Mouse (Mus musculus): Measurements from ENCODE around the gene Isl2. TPM values are rescaled to one million over a fixed set of nuclear protein-coding genes. Genes with fewer than 3 reads are reported as not detected.

Isl2 gene
- polyA plus RNA-seq, 1 experiment from 2014 or later, result 0.07 TPM

GRCm38 (mm10) chr9:55512027-55512543, 26.4 kb upstream of the Isl2 start, which contains the start of gene Etfa:
TSS of gene Etfa (minus strand) at chr9:55512243.
- Histone ChIP-seq H3K4me1 (ENCODE audit: insufficient read depth, low read depth, low read length) (peaks cover 3% of the 10 kb centered on the region; the same call in 1 of the 2 replicates), H3K4me2 (replicated peaks; ENCODE audit: low read depth, low read length) (peak within 1 kb of the TSS; percentile 81), H3K9me3 (ENCODE audit: low read length) (no peaks in the 10 kb centered on the region), H3K27ac (ENCODE audit: low read length) (peak within 1 kb of the TSS; percentile 95), H3K36me3 (ENCODE audit: insufficient read depth, low read length) (no peaks in the 10 kb centered on the region), H3K27me3 (replicated peaks; ENCODE audit: insufficient read depth, low read length) (no peaks in the 10 kb centered on the region), H3K4me3 (ENCODE audit: low read depth, low read length) (peak within 1 kb of the TSS; percentile 85), H3K9ac (replicated peaks; ENCODE audit: low read depth) (peak within 1 kb of the TSS; percentile 91)
- DNase-seq (ENCODE audit: low spot score), result peak; percentile 99
- WGBS, result under 1% methylated on average over 42 of the region's 47 CpGs
- peak; percentile 99 for ATAC-seq
- TF ChIP-seq EP300 (IDR thresholded peaks at IDR 0.05) (peak; percentile 63), CTCF (IDR thresholded peaks at IDR 0.05) (no peak)

DNA sequence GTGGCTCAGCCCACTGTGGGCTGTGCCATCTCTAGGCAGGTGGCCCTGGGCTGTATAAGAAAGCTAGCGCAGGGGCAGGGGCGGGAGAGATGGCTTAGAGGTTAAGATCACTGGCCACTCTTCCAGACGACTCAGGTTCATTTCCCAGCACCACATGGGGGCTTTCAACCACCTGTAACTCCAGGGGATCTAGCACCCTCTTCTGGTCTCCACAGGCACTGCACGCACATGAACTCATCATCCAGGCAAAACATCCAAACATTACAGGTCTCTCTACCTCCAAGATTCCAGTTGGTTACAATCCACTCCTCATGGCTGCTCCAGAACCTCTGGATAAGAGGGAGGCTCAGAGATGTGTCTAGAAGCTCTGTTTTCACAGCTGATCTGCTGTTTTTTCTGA, 12.8 kb upstream of the Isl2 start:
- WGBS, result 54% methylated on average over 4 of the region's 4 CpGs
- Histone ChIP-seq H3K9me3 (ENCODE audit: low read length) (no peaks in the 10 kb centered on the region), H3K4me3 (ENCODE audit: low read depth, low read length) (no peak overlapping the region), H3K27ac (ENCODE audit: low read length) (no peak overlapping the region), H3K27me3 (replicated peaks; ENCODE audit: insufficient read depth, low read length) (no peaks in the 10 kb centered on the region), H3K9ac (replicated peaks; ENCODE audit: low read depth) (no peak overlapping the region), H3K4me2 (replicated peaks; ENCODE audit: low read depth, low read length) (no peak overlapping the region), H3K36me3 (ENCODE audit: insufficient read depth, low read length) (no peaks in the 10 kb centered on the region), H3K4me1 (ENCODE audit: insufficient read depth, low read depth, low read length) (no peaks in the 10 kb centered on the region)
- TF ChIP-seq EP300 (IDR thresholded peaks at IDR 0.05) (no peak), CTCF (IDR thresholded peaks at IDR 0.05) (peak; percentile 63)
- no peak for DNase-seq (ENCODE audit: low spot score)
- ATAC-seq, result no peak

DNA sequence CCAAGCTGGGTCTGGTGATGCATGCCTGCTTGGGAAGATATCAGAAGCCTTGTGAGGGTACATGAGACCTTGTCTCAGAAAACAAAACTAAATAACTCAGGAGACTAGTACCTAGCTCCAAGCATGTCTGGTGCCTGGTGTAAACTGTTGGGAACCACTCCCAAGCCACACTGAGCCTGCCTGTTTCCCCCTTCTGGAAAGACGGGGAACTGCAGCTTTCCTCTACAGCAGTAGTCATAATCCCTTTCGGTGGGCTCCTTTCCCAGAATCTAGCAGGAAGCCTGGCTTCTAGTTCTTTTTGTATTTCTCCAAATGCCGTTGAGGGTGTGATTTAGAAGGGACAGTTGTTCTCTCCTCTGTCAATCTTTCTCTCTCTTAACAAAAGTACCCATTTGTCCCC, 2.6 kb upstream of the Isl2 start:
- Histone ChIP-seq H3K4me2 (replicated peaks; ENCODE audit: low read depth, low read length) (no peak overlapping the region), H3K36me3 (ENCODE audit: insufficient read depth, low read length) (no peaks in the 10 kb centered on the region), H3K9ac (replicated peaks; ENCODE audit: low read depth) (no peak overlapping the region), H3K27ac (ENCODE audit: low read length) (no peak overlapping the region), H3K4me1 (ENCODE audit: insufficient read depth, low read depth, low read length) (no peaks in the 10 kb centered on the region), H3K9me3 (ENCODE audit: low read length) (no peaks in the 10 kb centered on the region), H3K4me3 (ENCODE audit: low read depth, low read length) (no peak overlapping the region), H3K27me3 (replicated peaks; ENCODE audit: insufficient read depth, low read length) (peaks cover 28% of the 10 kb centered on the region)
- TF ChIP-seq CTCF (IDR thresholded peaks at IDR 0.05) (peak; percentile 87), EP300 (IDR thresholded peaks at IDR 0.05) (no peak)
- DNase-seq (ENCODE audit: low spot score), result peak; percentile 70
- ATAC-seq, result 0 out of 2 replicates have a peak, but pooled peaks have one; percentile 46
- WGBS, result 16% methylated on average over 3 of the region's 3 CpGs

- H3K27me3 ChIP-seq (replicated peaks; ENCODE audit: insufficient read depth, low read length), result peaks cover 53% of the 10 kb centered on the region
- ATAC-seq (no peak), DNase-seq (ENCODE audit: low spot score) (no peak)
- no peak for TF ChIP-seq EP300 (IDR thresholded peaks at IDR 0.05)
- no peak for TF ChIP-seq CTCF (IDR thresholded peaks at IDR 0.05)
- no peak overlapping the region for H3K4me3 ChIP-seq (ENCODE audit: low read depth, low read length)
- peaks cover 7% of the 10 kb centered on the region for H3K4me1 ChIP-seq (ENCODE audit: insufficient read depth, low read depth, low read length)
- H3K9ac ChIP-seq (replicated peaks; ENCODE audit: low read depth), result no peak overlapping the region
- no peak overlapping the region for H3K27ac ChIP-seq (ENCODE audit: low read length)
- H3K4me2 ChIP-seq (replicated peaks; ENCODE audit: low read depth, low read length), result no peak overlapping the region
- H3K36me3 ChIP-seq (ENCODE audit: insufficient read depth, low read length), result no peaks in the 10 kb centered on the region
- no peaks in the 10 kb centered on the region for H3K9me3 ChIP-seq (ENCODE audit: low read length)
- WGBS, result 32% methylated on average over 1 of the region's 1 CpGs
Observed at GRCm38 (mm10) chr9:55539006-55539405, 534 bp downstream of the Isl2 start.

- peaks cover 11% of the 10 kb centered on the region for H3K4me1 ChIP-seq (ENCODE audit: insufficient read depth, low read depth, low read length)
- H3K36me3 ChIP-seq (ENCODE audit: insufficient read depth, low read length), result no peaks in the 10 kb centered on the region
- no peak overlapping the region for H3K4me3 ChIP-seq (ENCODE audit: low read depth, low read length)
- 1% methylated on average over 31 of the region's 31 CpGs for WGBS
- no peak overlapping the region for H3K27ac ChIP-seq (ENCODE audit: low read length)
- H3K4me2 ChIP-seq (replicated peaks; ENCODE audit: low read depth, low read length), result no peak overlapping the region
- TF ChIP-seq EP300 (IDR thresholded peaks at IDR 0.05) (no peak), CTCF (IDR thresholded peaks at IDR 0.05) (no peak)
- H3K9ac ChIP-seq (replicated peaks; ENCODE audit: low read depth), result no peak overlapping the region
- ATAC-seq (no peak), DNase-seq (ENCODE audit: low spot score) (no peak)
- H3K9me3 ChIP-seq (ENCODE audit: low read length), result no peaks in the 10 kb centered on the region
- peaks cover 60% of the 10 kb centered on the region for H3K27me3 ChIP-seq (replicated peaks; ENCODE audit: insufficient read depth, low read length)
Observed at GRCm38 (mm10) chr9:55539661-55540390, 1.4 kb downstream of the Isl2 start.

GRCm38 (mm10) chr9:55540391-55540770, 1.9 kb downstream of the Isl2 start:
- H3K27ac ChIP-seq (ENCODE audit: low read length), result no peak overlapping the region
- TF ChIP-seq CTCF (IDR thresholded peaks at IDR 0.05) (no peak), EP300 (IDR thresholded peaks at IDR 0.05) (no peak)
- peak overlapping the region; percentile 38 for H3K4me3 ChIP-seq (ENCODE audit: low read depth, low read length)
- no peaks in the 10 kb centered on the region for H3K9me3 ChIP-seq (ENCODE audit: low read length)
- DNase-seq (ENCODE audit: low spot score) (no peak), ATAC-seq (no peak)
- H3K4me1 ChIP-seq (ENCODE audit: insufficient read depth, low read depth, low read length), result peaks cover 11% of the 10 kb centered on the region
- H3K9ac ChIP-seq (replicated peaks; ENCODE audit: low read depth), result no peak overlapping the region
- H3K4me2 ChIP-seq (replicated peaks; ENCODE audit: low read depth, low read length), result peak overlapping the region; percentile 62
- H3K27me3 ChIP-seq (replicated peaks; ENCODE audit: insufficient read depth, low read length), result peaks cover 65% of the 10 kb centered on the region
- no peaks in the 10 kb centered on the region for H3K36me3 ChIP-seq (ENCODE audit: insufficient read depth, low read length)
- 3% methylated on average over 12 of the region's 12 CpGs for WGBS
